Mouse (Mus musculus): ENCODE results near the gene Cdc42se1.

GRCm38 (mm10) chr3:95213609-95213975 is 14.9 kb upstream of the Cdc42se1 start:
- TF ChIP-seq POLR2A (IDR thresholded peaks at IDR 0.05; ENCODE audit: borderline replicate concordance, extremely low read depth, low read depth, low read length) (no peak), CTCF (IDR thresholded peaks at IDR 0.05; ENCODE audit: insufficient read depth, low read length) (no peak)
